Mouse (Mus musculus): ENCODE measurements around the gene Tjp1. TPM values are rescaled to one million over a fixed set of nuclear protein-coding genes. Genes with fewer than 3 reads are reported as not detected.

The Tjp1 gene
- polyA plus RNA-seq, 1 experiment from 2014 or later, result 42.0 TPM

- Histone ChIP-seq H3K27me3 (replicated peaks; ENCODE audit: insufficient read depth, low read length) (no peaks in the 10 kb centered on the region), H3K9ac (replicated peaks; ENCODE audit: low read depth) (no peak overlapping the region), H3K9me3 (ENCODE audit: low read length) (no peaks in the 10 kb centered on the region), H3K36me3 (ENCODE audit: insufficient read depth, low read length) (no peaks in the 10 kb centered on the region), H3K4me2 (replicated peaks; ENCODE audit: low read depth, low read length) (no peak overlapping the region), H3K27ac (ENCODE audit: low read length) (0 out of 2 replicates have a peak overlapping the region, but pooled peaks have one; percentile 17), H3K4me3 (ENCODE audit: low read depth, low read length) (no peak overlapping the region), H3K4me1 (ENCODE audit: insufficient read depth, low read depth, low read length) (peaks cover 11% of the 10 kb centered on the region; the same call in 1 of the 2 replicates)
- ATAC-seq, result no peak
- WGBS, result 87% methylated on average over 7 of the region's 7 CpGs
- no peak for TF ChIP-seq EP300 (IDR thresholded peaks at IDR 0.05)
- no peak for TF ChIP-seq CTCF (IDR thresholded peaks at IDR 0.05)
- DNase-seq (ENCODE audit: low spot score), result no peak
These were observed 139.9 kb downstream of the Tjp1 start for GRCm38 (mm10) chr7:65387560-65388175.

GRCm38 (mm10) chr7:65384775-65385174 is 142.8 kb downstream of the Tjp1 start:
- Histone ChIP-seq H3K9me3 (ENCODE audit: low read length) (no peaks in the 10 kb centered on the region), H3K27me3 (replicated peaks; ENCODE audit: insufficient read depth, low read length) (no peaks in the 10 kb centered on the region), H3K9ac (replicated peaks; ENCODE audit: low read depth) (no peak overlapping the region), H3K4me2 (replicated peaks; ENCODE audit: low read depth, low read length) (no peak overlapping the region), H3K4me3 (ENCODE audit: low read depth, low read length) (no peak overlapping the region), H3K27ac (ENCODE audit: low read length) (no peak overlapping the region), H3K36me3 (ENCODE audit: insufficient read depth, low read length) (no peaks in the 10 kb centered on the region), H3K4me1 (ENCODE audit: insufficient read depth, low read depth, low read length) (peaks cover 16% of the 10 kb centered on the region)
- no peak for TF ChIP-seq CTCF (IDR thresholded peaks at IDR 0.05)
- WGBS, result 95% methylated on average over 7 of the region's 7 CpGs
- ATAC-seq (no peak), DNase-seq (ENCODE audit: low spot score) (no peak)

DNA sequence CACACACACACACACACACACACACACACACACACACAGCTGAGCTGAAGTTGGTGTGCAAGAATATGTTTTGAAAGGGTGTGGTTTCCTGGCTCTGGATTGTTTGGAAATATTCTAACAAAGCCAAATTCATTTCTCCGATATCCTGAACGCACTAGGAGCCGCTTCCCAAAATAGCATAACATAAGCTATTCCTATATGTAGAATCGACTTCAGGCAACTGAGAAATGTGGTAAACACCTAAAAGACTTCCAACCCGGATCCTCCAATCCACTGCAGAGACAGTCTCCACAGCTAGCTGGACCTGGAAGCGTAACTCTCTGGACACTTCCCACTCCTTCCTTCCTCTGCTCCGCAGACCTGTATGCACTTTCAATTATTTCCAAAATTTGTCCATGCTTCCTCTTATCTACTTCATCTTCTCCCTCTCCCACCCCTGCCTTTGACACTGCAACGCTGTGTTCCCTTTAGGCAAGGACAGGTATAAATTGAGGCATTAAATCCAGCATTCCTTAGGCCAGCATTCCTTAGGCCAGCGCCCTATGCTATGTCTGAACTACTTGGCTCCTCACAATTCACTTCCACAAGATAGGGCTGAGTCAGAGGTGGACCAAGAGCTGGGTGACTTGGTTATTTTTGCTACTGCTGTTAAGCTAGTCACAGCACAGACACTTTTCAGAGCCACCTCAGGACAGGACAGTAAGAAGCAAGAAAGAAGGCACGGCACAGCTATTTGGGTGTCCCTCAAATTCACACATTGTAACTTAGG is 144.9 kb downstream of the Tjp1 start:
- TF ChIP-seq CTCF (IDR thresholded peaks at IDR 0.05), result no peak
- TF ChIP-seq EP300 (IDR thresholded peaks at IDR 0.05), result peak; percentile 91
- Histone ChIP-seq H3K27ac (ENCODE audit: low read length) (peak overlapping the region; percentile 82), H3K4me2 (replicated peaks; ENCODE audit: low read depth, low read length) (0 out of 2 replicates have a peak overlapping the region, but pooled peaks have one; percentile 3), H3K9me3 (ENCODE audit: low read length) (no peaks in the 10 kb centered on the region), H3K27me3 (replicated peaks; ENCODE audit: insufficient read depth, low read length) (no peaks in the 10 kb centered on the region), H3K4me3 (ENCODE audit: low read depth, low read length) (no peak overlapping the region), H3K4me1 (ENCODE audit: insufficient read depth, low read depth, low read length) (peaks cover 10% of the 10 kb centered on the region), H3K9ac (replicated peaks; ENCODE audit: low read depth) (no peak overlapping the region), H3K36me3 (ENCODE audit: insufficient read depth, low read length) (no peaks in the 10 kb centered on the region)
- ATAC-seq (peak; percentile 70), DNase-seq (ENCODE audit: low spot score) (peak; percentile 71)
- WGBS, result 40% methylated on average over 10 of the region's 10 CpGs

DNA sequence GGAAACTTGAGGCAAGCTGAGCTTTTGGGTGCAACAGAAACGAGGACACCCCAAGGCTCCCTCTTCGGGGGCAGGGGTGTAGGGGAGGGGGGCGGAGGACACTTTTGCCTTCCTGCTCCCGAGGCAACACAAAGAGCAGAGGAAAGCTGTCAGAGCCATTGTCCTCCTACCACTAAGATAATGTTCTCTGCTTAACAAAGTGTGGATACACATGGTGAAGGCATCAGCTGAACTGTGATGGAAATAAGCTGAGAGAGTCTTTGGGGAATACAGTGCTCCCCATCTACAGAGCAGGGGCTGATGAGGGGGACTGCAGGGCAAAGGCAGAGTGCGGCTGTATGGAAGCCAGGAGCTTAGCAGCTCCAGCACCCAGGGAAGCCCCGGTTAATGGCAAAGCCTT is 145.7 kb downstream of the Tjp1 start:
- WGBS, result 36% methylated on average over 6 of the region's 6 CpGs
- Histone ChIP-seq H3K9ac (replicated peaks; ENCODE audit: low read depth) (no peak overlapping the region), H3K4me2 (replicated peaks; ENCODE audit: low read depth, low read length) (no peak overlapping the region), H3K27me3 (replicated peaks; ENCODE audit: insufficient read depth, low read length) (no peaks in the 10 kb centered on the region), H3K36me3 (ENCODE audit: insufficient read depth, low read length) (no peaks in the 10 kb centered on the region), H3K4me3 (ENCODE audit: low read depth, low read length) (no peak overlapping the region), H3K27ac (ENCODE audit: low read length) (peak overlapping the region; percentile 72), H3K9me3 (ENCODE audit: low read length) (no peaks in the 10 kb centered on the region), H3K4me1 (ENCODE audit: insufficient read depth, low read depth, low read length) (peaks cover 8% of the 10 kb centered on the region)
- no peak for DNase-seq (ENCODE audit: low spot score)
- TF ChIP-seq EP300 (IDR thresholded peaks at IDR 0.05) (no peak), CTCF (IDR thresholded peaks at IDR 0.05) (no peak)
- ATAC-seq, result no peak

- Histone ChIP-seq H3K9me3 (ENCODE audit: low read length) (no peaks in the 10 kb centered on the region), H3K4me2 (replicated peaks; ENCODE audit: low read depth, low read length) (no peak overlapping the region), H3K27ac (ENCODE audit: low read length) (no peak overlapping the region), H3K27me3 (replicated peaks; ENCODE audit: insufficient read depth, low read length) (no peaks in the 10 kb centered on the region), H3K4me1 (ENCODE audit: insufficient read depth, low read depth, low read length) (peaks cover 8% of the 10 kb centered on the region), H3K4me3 (ENCODE audit: low read depth, low read length) (no peak overlapping the region), H3K36me3 (ENCODE audit: insufficient read depth, low read length) (no peaks in the 10 kb centered on the region), H3K9ac (replicated peaks; ENCODE audit: low read depth) (no peak overlapping the region)
- ATAC-seq (no peak), DNase-seq (ENCODE audit: low spot score) (no peak)
- WGBS, result 80% methylated on average over 9 of the region's 9 CpGs
- no peak for TF ChIP-seq CTCF (IDR thresholded peaks at IDR 0.05)
- no peak for TF ChIP-seq EP300 (IDR thresholded peaks at IDR 0.05)
These were observed 146.9 kb downstream of the Tjp1 start for GRCm38 (mm10) chr7:65380716-65381115.

DNA sequence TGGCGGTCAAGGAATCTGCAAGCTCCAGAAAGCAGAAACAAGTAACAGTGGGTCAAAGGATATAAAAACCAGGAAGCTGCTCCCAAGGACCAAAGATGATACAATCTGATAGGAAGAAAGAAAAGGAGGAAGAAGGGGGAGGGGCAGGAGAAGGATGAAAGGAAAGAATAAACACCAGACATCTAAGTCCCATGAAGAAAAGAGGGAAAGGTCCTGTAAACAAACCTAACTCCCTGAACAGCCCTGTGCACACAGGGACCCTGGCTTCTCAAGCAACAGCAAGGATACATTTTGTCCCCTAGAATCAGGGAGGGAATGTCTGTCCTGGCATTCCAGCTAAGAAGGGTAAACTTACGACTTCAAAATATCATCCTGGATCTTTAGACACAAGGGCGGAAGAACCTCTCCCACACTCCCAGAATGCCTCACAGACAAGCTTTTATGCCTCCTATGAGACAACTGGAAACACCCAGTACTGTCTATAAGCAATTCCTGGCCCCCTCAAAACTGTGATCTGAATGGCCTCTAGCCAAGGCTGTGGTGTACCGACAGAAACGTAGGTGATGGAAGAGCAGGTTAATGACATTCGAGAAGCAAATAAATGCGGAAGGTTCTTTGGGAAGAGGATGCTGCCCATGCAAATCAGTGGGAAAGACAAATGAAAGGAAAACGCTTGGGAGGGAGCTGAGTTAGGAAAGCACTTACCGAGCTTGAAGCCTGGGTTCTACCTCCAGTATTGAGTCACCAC is 148.6 kb downstream of the Tjp1 start:
- no peak overlapping the region for H3K4me2 ChIP-seq (replicated peaks; ENCODE audit: low read depth, low read length)
- 32% methylated on average over 9 of the region's 9 CpGs for WGBS
- H3K27ac ChIP-seq (ENCODE audit: low read length), result peak overlapping the region; percentile 80
- H3K27me3 ChIP-seq (replicated peaks; ENCODE audit: insufficient read depth, low read length), result no peaks in the 10 kb centered on the region
- no peak overlapping the region for H3K9ac ChIP-seq (replicated peaks; ENCODE audit: low read depth)
- TF ChIP-seq EP300 (IDR thresholded peaks at IDR 0.05) (peak; percentile 95), CTCF (IDR thresholded peaks at IDR 0.05) (no peak)
- no peaks in the 10 kb centered on the region for H3K36me3 ChIP-seq (ENCODE audit: insufficient read depth, low read length)
- no peaks in the 10 kb centered on the region for H3K9me3 ChIP-seq (ENCODE audit: low read length)
- no peak overlapping the region for H3K4me3 ChIP-seq (ENCODE audit: low read depth, low read length)
- DNase-seq (ENCODE audit: low spot score), result peak; percentile 53
- peaks cover 8% of the 10 kb centered on the region for H3K4me1 ChIP-seq (ENCODE audit: insufficient read depth, low read depth, low read length)
- peak; percentile 50 for ATAC-seq
